Mouse (Mus musculus) neural tube, embryonic 15.5 days (tissue): ENCODE data around the gene Rmi1. TPM values are rescaled to one million over a fixed set of nuclear protein-coding genes. Genes with fewer than 3 reads are reported as not detected.
"Not testable (repeated sequence)": the region's sequence is repeated elsewhere in the genome, so short reads cannot be mapped to it uniquely, and the experiment has no call there.

Source experiments
- ATAC-seq: fragments of 200-750 bp; cut with Nextera tagmentation; 2 replicates; pipeline ENCODE4 v1.8.0; 2017; ENCODE audit warnings: mild to moderate bottlenecking, moderate TSS enrichment, moderate library complexity; ENCODE audit not compliant: low FRiP score
- H3K27ac ChIP-seq: fragments of 300-500 bp; sonication (generic); replicated peaks from 2 replicates; pipeline ENCODE4 v1.5.1; 2015; ENCODE audit warnings: mild to moderate bottlenecking, inconsistent platforms
- H3K27me3 ChIP-seq: fragments of 300-500 bp; sonication (generic); replicated peaks from 2 replicates; pipeline ENCODE4 v1.6.1; 2015; ENCODE audit warnings: inconsistent platforms
- H3K36me3 ChIP-seq: fragments of 300-500 bp; sonication (generic); 2 replicates; pipeline ENCODE4 v1.6.1; 2015; ENCODE audit warnings: inconsistent platforms
- H3K4me1 ChIP-seq: fragments of 300-500 bp; sonication (generic); 2 replicates; pipeline ENCODE4 v1.6.1; 2015; ENCODE audit warnings: inconsistent platforms
- H3K4me2 ChIP-seq: fragments of 300-500 bp; sonication (generic); 2 replicates; pipeline ENCODE4 v1.6.1; 2015; ENCODE audit warnings: inconsistent platforms, mild to moderate bottlenecking, moderate library complexity
- H3K4me3 ChIP-seq: fragments of 300-500 bp; sonication (generic); replicated peaks from 2 replicates; pipeline ENCODE4 v1.5.1; 2015; ENCODE audit warnings: mild to moderate bottlenecking, inconsistent platforms
- H3K9ac ChIP-seq: fragments of 300-500 bp; sonication (generic); replicated peaks from 2 replicates; pipeline ENCODE4 v1.6.1; 2015; ENCODE audit warnings: mild to moderate bottlenecking, inconsistent platforms
- H3K9me3 ChIP-seq: fragments of 300-500 bp; sonication (generic); replicated peaks from 2 replicates; pipeline ENCODE4 v1.6.1; 2016; ENCODE audit warnings: inconsistent platforms
- WGBS: fragments of 180-500 bp; shearing (Covaris S2); methylation state at CpG from one replicate; pipeline ENCODE4 v1.1.7; 2015; ENCODE audit warnings: mixed read lengths; 5-methylcytosine and 5-hydroxymethylcytosine counted together
- polyA plus RNA-seq: library from polyadenylated mRNA; unstranded; fragments of >200 nt; fragmentation: Nextera tagmentation; extraction: Ambion mirVana; gene quantifications from 2 replicates; pipeline ENCODE4 v1.2.1, GENCODE M21; 2015

The Rmi1 gene
- polyA plus RNA-seq, 1 experiment from 2014 or later = 23.9 TPM

DNA sequence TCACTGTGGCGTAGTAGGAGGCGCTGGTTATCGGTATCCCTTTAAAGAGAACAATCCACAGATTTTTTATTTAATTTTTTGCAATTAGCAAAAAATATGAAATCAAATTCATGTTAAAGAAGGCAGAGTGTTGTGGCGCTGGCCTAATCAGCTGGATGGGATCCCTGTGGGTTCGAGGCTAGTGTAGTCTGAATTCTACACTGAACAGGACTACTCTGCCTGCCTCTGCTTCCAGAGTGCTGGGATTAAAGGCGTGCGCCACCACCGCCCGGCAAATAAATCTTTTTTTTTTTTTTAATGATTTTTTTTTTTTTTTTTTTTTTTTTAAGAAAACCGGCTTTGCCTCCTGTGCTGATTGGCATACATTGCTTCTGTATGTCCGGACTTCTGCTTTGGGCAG is 17.7 kb upstream of the Rmi1 start:
- H3K4me2 ChIP-seq = peak overlapping the region; percentile 94
- peak overlapping the region; percentile 60 for H3K4me3 ChIP-seq
- no peak overlapping the region for H3K27ac ChIP-seq
- peaks cover 21% of the 10 kb centered on the region; the same call in 1 of the 2 replicates for H3K9me3 ChIP-seq
- peaks cover 13% of the 10 kb centered on the region for H3K4me1 ChIP-seq
- peak overlapping the region; percentile 74 for H3K9ac ChIP-seq
- H3K27me3 ChIP-seq = no peaks in the 10 kb centered on the region
- H3K36me3 ChIP-seq = peaks cover 30% of the 10 kb centered on the region
- 45% methylated on average over 11 of the region's 11 CpGs for WGBS
- ATAC-seq = no peak

DNA sequence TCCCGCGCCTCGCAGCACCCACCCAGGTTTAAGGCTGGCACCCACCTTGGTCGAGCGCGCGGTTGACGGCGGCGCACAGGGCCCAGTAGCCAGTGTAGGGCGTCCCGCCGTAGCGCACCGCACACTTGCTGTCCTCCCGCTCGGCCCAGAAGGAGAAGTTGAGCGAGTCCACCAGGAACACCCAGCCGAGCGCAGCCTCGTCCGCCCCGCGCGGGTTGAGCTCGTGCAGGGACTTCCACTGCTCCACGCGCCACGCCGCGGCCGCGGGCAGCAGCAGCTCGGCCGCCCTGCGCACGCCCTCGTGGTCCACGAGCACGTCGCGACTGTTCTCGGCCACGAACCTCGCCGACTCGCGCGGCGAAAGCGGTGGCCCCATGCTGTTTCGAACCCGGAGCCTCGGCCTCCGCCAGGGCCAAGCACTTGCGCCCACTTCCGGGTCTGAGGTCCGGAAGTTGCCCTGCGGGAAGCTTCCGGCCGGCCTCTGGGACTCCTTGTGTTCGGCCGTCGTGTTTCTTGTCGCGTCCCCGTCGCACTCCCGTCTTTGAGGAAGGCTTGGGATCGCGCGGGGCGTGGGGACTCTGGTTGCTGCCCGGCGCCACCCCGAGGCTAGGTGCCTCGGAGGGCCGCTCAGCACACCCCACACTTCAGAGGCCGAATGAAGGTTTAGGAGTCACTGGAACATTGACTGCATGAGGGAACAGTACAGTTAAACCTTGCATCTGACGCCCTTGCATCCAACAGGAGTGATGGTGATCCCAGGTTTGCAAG is 17.1 kb upstream of the Rmi1 start, which contains the start of gene 2210016F16Rik:
TSS of gene 2210016F16Rik (minus strand) at position 447 of the 768 bp plus-strand sequence.
- peaks cover 20% of the 10 kb centered on the region; the same call in 1 of the 2 replicates for H3K9me3 ChIP-seq
- WGBS = 3% methylated on average over 73 of the region's 80 CpGs
- H3K4me1 ChIP-seq = peaks cover 13% of the 10 kb centered on the region
- peak within 1 kb of the TSS; percentile 74 for H3K9ac ChIP-seq
- H3K4me3 ChIP-seq = peak within 1 kb of the TSS; percentile 60
- peak within 1 kb of the TSS; percentile 94 for H3K4me2 ChIP-seq
- ATAC-seq = peak; percentile 71
- peaks cover 32% of the 10 kb centered on the region for H3K36me3 ChIP-seq
- no peaks in the 10 kb centered on the region for H3K27me3 ChIP-seq
- peak within 1 kb of the TSS; percentile 47; the same call in 1 of the 2 replicates for H3K27ac ChIP-seq

DNA sequence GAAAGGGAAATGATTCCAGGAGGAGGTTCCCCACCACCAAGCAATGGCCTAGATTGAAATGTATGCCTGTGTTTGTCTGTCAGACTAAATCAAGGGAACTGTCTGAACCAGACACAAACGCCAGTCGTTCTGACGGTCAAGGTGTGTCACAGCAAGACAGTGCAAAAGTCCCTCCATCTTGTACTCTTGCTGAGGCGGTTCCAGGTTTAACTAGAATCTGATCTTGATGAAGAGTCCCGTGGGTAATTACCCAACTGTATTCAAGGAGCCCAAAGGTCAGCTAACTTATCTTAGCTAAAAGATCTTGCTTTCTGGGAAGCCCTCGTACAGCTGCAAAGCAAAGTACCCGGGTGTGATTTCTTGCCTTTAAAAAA is 16.5 kb upstream of the Rmi1 start:
- Histone ChIP-seq H3K9ac (no peak overlapping the region), H3K27ac (peak overlapping the region; percentile 47; the same call in 1 of the 2 replicates), H3K4me2 (peak overlapping the region; percentile 94), H3K9me3 (peaks cover 15% of the 10 kb centered on the region; the same call in 1 of the 2 replicates), H3K27me3 (no peaks in the 10 kb centered on the region), H3K36me3 (peaks cover 32% of the 10 kb centered on the region), H3K4me3 (peak overlapping the region; percentile 60), H3K4me1 (peaks cover 13% of the 10 kb centered on the region)
- peak; percentile 19; the same call in 1 of the 2 replicates for ATAC-seq
- 87% methylated on average over 7 of the region's 7 CpGs for WGBS

DNA sequence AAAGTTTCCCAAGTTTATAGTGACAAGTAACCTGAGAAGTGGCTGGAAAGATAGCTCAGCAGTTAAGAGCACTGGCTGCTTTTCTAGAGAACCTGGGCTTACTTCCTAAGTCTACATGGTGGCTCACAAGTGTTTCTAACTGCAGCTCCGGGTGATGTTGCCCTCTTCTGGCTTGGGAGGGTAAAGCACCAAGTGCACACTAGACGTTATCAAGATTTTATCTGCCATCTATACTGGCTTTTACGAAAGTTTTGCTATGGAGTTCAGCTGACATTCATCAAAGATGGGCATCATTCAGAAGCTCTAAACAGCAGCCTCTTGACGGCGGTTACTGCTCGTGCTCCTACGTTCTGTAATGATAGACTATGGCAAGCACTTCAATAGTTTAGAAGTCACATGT is 14.1 kb upstream of the Rmi1 start:
- peaks cover 13% of the 10 kb centered on the region for H3K4me1 ChIP-seq
- no peak overlapping the region for H3K27ac ChIP-seq
- no peak overlapping the region for H3K4me2 ChIP-seq
- H3K36me3 ChIP-seq = peaks cover 25% of the 10 kb centered on the region
- no peaks in the 10 kb centered on the region for H3K9me3 ChIP-seq
- H3K27me3 ChIP-seq = no peaks in the 10 kb centered on the region
- no peak overlapping the region for H3K4me3 ChIP-seq
- no peak overlapping the region for H3K9ac ChIP-seq
- 17% methylated on average over 7 of the region's 7 CpGs for WGBS
- ATAC-seq = peak; percentile 39; the same call in 1 of the 2 replicates

- Histone ChIP-seq H3K36me3 (peaks cover 27% of the 10 kb centered on the region), H3K4me2 (no peak overlapping the region), H3K9ac (no peak overlapping the region), H3K4me3 (no peak overlapping the region), H3K4me1 (peaks cover 13% of the 10 kb centered on the region), H3K27me3 (no peaks in the 10 kb centered on the region), H3K27ac (no peak overlapping the region), H3K9me3 (no peaks in the 10 kb centered on the region)
- ATAC-seq = no peak
- 59% methylated on average over 3 of the region's 3 CpGs for WGBS
These were observed 13.7 kb upstream of the Rmi1 start for GRCm38 (mm10) chr13:58388379-58388778.

DNA sequence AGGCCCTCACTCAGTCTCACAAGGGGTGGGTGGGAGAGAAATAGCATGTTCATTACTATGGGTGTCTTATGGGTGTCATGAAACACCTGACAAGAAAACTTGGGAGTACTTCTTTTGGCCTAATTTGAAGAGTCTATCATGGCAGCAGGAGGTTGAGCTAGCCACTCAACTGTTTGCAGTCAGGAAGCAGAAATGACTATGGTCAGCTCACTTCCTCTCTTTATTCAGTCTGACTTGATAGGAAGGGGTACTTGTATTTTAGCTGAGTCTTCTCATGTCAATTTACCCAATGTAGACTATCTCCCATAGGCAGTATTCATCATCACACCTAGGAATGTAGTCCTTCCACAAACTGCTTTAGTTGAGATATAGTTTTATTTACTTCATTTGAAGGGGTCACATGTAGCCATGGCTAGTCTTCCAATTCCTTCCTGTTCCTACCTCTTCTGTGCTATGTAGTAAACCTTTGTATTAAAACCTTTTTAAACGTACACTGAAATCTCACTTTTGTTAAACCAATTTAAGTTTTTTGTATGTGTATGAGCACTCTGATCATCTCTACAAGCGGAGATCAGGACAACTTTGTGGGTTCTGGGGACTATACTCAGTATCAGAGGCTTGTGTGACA is 12.6 kb upstream of the Rmi1 start:
- Histone ChIP-seq H3K27ac (no peak overlapping the region), H3K4me3 (no peak overlapping the region), H3K4me2 (no peak overlapping the region), H3K4me1 (peaks cover 6% of the 10 kb centered on the region), H3K9ac (no peak overlapping the region), H3K27me3 (no peaks in the 10 kb centered on the region), H3K36me3 (peaks cover 37% of the 10 kb centered on the region), H3K9me3 (no peaks in the 10 kb centered on the region)
- ATAC-seq = no peak
- 86% methylated on average over 2 of the region's 2 CpGs for WGBS

DNA sequence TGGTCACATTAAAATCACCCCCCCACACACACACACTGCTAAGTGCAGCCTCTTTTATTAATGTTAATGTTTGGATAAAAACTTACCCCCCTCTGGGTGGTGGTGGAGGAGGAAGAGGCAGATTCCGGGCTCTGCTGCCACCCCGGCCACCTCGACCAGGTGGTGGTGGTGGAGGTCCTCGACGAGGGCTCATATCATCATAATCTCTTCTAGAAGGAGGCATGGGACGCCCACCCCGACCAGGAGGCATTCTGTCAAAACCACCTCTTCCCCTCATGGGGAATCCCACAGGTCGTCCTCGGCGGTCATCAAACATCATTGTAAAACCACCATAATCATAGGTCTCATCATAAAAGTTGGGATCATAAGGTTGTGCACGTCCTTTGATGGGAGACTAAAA is 7.7 kb upstream of the Rmi1 start:
- H3K9me3 ChIP-seq, H3K4me3 ChIP-seq, H3K4me1 ChIP-seq, H3K4me2 ChIP-seq, ATAC-seq, H3K27ac ChIP-seq, H3K9ac ChIP-seq, H3K27me3 ChIP-seq: not testable (repeated sequence)
- 87% methylated on average over 11 of the region's 11 CpGs for WGBS
- H3K36me3 ChIP-seq = peaks cover 70% of the 10 kb centered on the region

- Histone ChIP-seq H3K27ac (no peak overlapping the region), H3K36me3 (peaks cover 51% of the 10 kb centered on the region), H3K9me3 (no peaks in the 10 kb centered on the region), H3K4me3 (no peak overlapping the region), H3K4me2 (no peak overlapping the region), H3K4me1 (peaks cover 15% of the 10 kb centered on the region), H3K27me3 (no peaks in the 10 kb centered on the region), H3K9ac (no peak overlapping the region)
- 63% methylated on average over 13 of the region's 13 CpGs for WGBS
- ATAC-seq = no peak
These were observed 4.4 kb upstream of the Rmi1 start for GRCm38 (mm10) chr13:58397651-58398050.

DNA sequence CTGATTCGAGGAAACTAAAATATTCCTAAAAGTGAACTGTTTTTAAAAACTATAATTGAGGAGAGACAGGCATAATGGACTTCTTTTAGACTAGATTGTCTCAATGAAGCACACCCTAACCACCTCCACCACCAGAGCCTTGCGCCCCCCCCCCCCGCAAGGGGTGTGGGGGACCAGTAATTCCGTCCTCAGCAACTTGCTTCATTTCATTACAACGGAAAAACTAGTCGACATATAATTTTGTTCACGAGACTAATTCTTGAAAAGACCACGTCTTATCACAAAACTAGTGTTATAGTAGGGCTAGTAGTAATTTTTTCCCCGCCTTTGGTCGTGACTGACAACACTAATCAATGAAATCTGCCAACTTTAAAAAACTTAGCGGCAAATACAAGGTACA is 1.5 kb upstream of the Rmi1 start:
- ATAC-seq = no peak
- Histone ChIP-seq H3K27ac (0 out of 2 replicates have a peak overlapping the region, but pooled peaks have one; percentile 100), H3K9me3 (no peaks in the 10 kb centered on the region), H3K36me3 (peaks cover 24% of the 10 kb centered on the region), H3K4me3 (peak overlapping the region; percentile 98), H3K27me3 (no peaks in the 10 kb centered on the region), H3K4me1 (peaks cover 23% of the 10 kb centered on the region), H3K4me2 (peak overlapping the region; percentile 79), H3K9ac (peak overlapping the region; percentile 99)
- 0% methylated on average over 11 of the region's 11 CpGs for WGBS

DNA sequence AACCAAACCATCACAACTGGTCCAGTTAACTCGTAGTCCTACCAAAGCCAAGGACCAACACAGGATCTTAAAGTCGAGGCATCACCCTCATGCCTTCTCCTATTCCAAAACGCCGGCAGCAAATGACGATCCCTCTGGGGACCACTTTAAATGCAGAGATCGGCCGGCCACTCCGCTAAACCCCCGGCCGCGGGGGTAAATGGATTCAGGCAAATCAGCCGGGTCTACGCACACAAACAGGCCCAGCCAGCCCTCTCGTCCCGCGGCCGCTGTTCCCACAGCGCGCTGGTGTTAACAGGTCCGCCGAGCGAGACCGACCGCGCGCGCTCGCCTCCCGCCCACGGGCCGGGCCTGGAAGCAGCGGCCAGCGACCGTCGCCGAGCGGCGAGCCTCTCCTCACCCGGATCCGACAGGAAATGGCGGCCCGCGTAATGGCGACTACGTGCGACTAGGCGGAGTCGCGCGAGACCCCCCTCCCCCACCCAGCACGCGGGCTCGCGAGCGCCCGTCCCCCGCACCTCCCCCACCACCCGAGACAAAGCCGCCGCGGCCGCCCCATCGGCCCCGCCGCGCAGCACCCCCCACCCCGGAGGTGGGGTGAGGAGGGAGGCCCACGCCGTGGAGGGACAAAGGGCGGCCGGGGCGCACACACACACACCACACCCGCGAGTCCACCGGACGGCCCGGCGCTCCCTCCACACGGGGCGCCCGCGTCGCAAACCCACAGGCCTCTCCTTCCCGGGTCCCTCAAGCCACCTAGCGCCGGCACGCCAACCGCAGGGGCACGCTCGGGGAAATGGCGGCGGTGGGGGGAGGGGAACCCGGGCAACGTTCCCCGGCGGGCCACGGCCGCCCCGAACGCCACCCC is 679 bp upstream of the Rmi1 start:
- peaks cover 16% of the 10 kb centered on the region for H3K36me3 ChIP-seq
- H3K27ac ChIP-seq = peak overlapping the region; percentile 100
- H3K9me3 ChIP-seq = no peaks in the 10 kb centered on the region
- peak overlapping the region; percentile 99 for H3K9ac ChIP-seq
- under 1% methylated on average over 58 of the region's 100 CpGs for WGBS
- H3K27me3 ChIP-seq = no peaks in the 10 kb centered on the region
- ATAC-seq = peak; percentile 51
- peak overlapping the region; percentile 79 for H3K4me2 ChIP-seq
- peak overlapping the region; percentile 98 for H3K4me3 ChIP-seq
- peaks cover 23% of the 10 kb centered on the region for H3K4me1 ChIP-seq

DNA sequence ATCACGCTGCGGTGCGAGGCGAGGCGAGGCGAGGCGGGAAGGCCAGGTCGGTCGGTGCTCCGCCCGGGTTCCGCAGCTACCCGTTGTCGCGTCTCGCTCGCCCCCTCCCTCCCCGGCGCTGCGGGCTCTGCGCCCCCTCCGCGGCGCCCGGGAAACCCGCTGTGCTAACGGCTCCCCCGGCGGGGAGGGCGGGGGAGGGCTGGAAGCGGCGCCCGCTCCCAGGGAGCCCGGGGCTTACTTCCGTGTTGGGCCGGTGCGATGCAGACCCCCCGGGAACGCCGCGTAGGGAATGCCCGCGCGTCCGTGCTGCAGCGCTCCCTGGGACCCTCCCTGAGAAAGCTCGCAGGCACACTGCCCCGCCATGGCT is 679 bp downstream of the Rmi1 start:
- peaks cover 16% of the 10 kb centered on the region for H3K4me1 ChIP-seq
- peaks cover 7% of the 10 kb centered on the region for H3K36me3 ChIP-seq
- no peaks in the 10 kb centered on the region for H3K27me3 ChIP-seq
- H3K4me2 ChIP-seq = peak overlapping the region; percentile 57
- WGBS = 0% methylated on average over 35 of the region's 48 CpGs
- H3K9ac ChIP-seq = peak overlapping the region; percentile 69
- H3K27ac ChIP-seq = peak overlapping the region; percentile 100
- H3K4me3 ChIP-seq = peak overlapping the region; percentile 98
- ATAC-seq = peak; percentile 70
- H3K9me3 ChIP-seq = no peaks in the 10 kb centered on the region
